Mouse (Mus musculus) myocyte (in vitro differentiated cells): Measurements from ENCODE around the gene Cngb1. TPM values are rescaled to one million over a fixed set of nuclear protein-coding genes. Genes with fewer than 3 reads are reported as not detected.

ENCODE experiments used
- H3K27me3 ChIP-seq: one replicate; pipeline ENCODE4 v1.6.1; 2011; ENCODE audit not compliant: control insufficient read depth, insufficient read depth, insufficient read length
- H3K36me3 ChIP-seq: one replicate; pipeline ENCODE4 v1.6.1; 2011; ENCODE audit not compliant: control insufficient read depth, insufficient read depth
- H3K4me2 ChIP-seq: one replicate; pipeline ENCODE4 v1.6.1; 2011; ENCODE audit warnings: low read depth, control low read depth
- H3K4me3 ChIP-seq: one replicate; pipeline ENCODE4 v1.5.1; 2011; ENCODE audit warnings: mild to moderate bottlenecking, control low read depth, moderate library complexity
- H3K79me2 ChIP-seq: one replicate; pipeline ENCODE4 v1.6.1; 2011; ENCODE audit not compliant: control insufficient read depth, insufficient read depth
- H3ac ChIP-seq: one replicate; pipeline ENCODE4 v1.6.1; 2011; ENCODE audit not compliant: control insufficient read depth, insufficient read length
- CEBPB ChIP-seq: IDR thresholded peaks from 2 replicates; pipeline ENCODE4 v1.6.1; 2011; ENCODE audit warnings: mild to moderate bottlenecking, moderate library complexity; ENCODE audit not compliant: poor library complexity, insufficient read depth, severe bottlenecking
- E2F4 ChIP-seq: IDR thresholded peaks from one replicate; pipeline ENCODE4 v1.6.1; 2011; ENCODE audit warnings: mild to moderate bottlenecking, control low read depth, moderate library complexity; ENCODE audit not compliant: insufficient read depth
- MAX ChIP-seq: IDR thresholded peaks from one replicate; pipeline ENCODE4 v1.6.1; 2011; ENCODE audit warnings: low read depth, mild to moderate bottlenecking, control low read depth
- MYOD1 ChIP-seq, 3 experiments: IDR thresholded peaks; one replicate each; pipeline ENCODE4 v1.6.1; 2011; ENCODE audit warnings: control low read depth in 2 of 3, low read depth in 2 of 3, mild to moderate bottlenecking in 2 of 3, moderate library complexity in 1 of 3; ENCODE audit not compliant: insufficient read length in 2 of 3, control insufficient read depth in 1 of 3
- MYOG ChIP-seq, 3 experiments: IDR thresholded peaks; one replicate each; pipeline ENCODE4 v1.6.1; 2011; ENCODE audit warnings: control low read depth in 2 of 3, low read depth in 2 of 3, mild to moderate bottlenecking in 2 of 3; ENCODE audit not compliant: insufficient read length in 2 of 3, control insufficient read depth in 1 of 3, insufficient read depth in 1 of 3
- POLR2A ChIP-seq: IDR thresholded peaks from one replicate; pipeline ENCODE4 v1.6.1; 2011; ENCODE audit warnings: low read depth, mild to moderate bottlenecking, control low read depth, moderate library complexity; ENCODE audit not compliant: insufficient read length
- POLR2AphosphoS2 ChIP-seq: IDR thresholded peaks from one replicate; pipeline ENCODE4 v1.6.1; 2011; ENCODE audit warnings: low read depth, control low read depth; ENCODE audit not compliant: insufficient read length
- REST ChIP-seq: IDR thresholded peaks from one replicate; pipeline ENCODE4 v1.6.1; 2011; ENCODE audit warnings: mild to moderate bottlenecking, control low read depth, moderate library complexity; ENCODE audit not compliant: insufficient read depth, insufficient read length
- SRF ChIP-seq: IDR thresholded peaks from one replicate; pipeline ENCODE4 v1.6.1; 2011; ENCODE audit warnings: low read depth; ENCODE audit not compliant: control insufficient read depth, insufficient read length
- TCF12 ChIP-seq: IDR thresholded peaks from one replicate; pipeline ENCODE4 v1.6.1; 2011; ENCODE audit warnings: mild to moderate bottlenecking, control low read depth; ENCODE audit not compliant: poor library complexity, insufficient read depth, severe bottlenecking
- TCF3 ChIP-seq: IDR thresholded peaks from one replicate; pipeline ENCODE4 v1.6.1; 2011; ENCODE audit warnings: low read depth, control low read depth; ENCODE audit not compliant: insufficient read length
- USF1 ChIP-seq: IDR thresholded peaks from one replicate; pipeline ENCODE4 v1.6.1; 2011; ENCODE audit warnings: low read depth, mild to moderate bottlenecking, control low read depth, moderate library complexity
- polyA plus RNA-seq: library from polyadenylated mRNA; unstranded; fragments of >200 nt; fragmentation: generic; extraction: Trizol; gene quantifications from one replicate; pipeline ENCODE4 v1.2.1, GENCODE M21; 2012; ENCODE audit warnings: missing spikeins

Cngb1 gene
- 0.07 TPM for polyA plus RNA-seq

DNA sequence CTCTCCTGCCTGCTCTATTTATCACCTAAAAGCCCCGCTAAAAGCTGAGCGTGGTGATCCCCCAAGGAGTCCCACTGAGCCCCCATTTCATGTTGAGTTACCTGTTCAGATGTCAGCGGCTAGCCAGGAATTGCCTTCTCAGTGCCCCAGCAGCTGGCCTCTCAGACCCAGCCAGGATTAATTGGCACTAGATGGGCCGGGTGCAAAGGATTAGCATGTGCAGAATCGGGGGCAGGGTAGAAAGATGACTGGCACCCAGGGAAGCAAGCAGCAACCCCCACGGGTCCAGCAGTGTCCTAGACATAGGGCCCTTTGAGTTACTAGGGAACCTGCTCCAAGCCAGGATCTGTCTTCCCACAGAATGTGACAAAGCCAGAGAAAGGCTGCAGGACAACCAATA is at the start of gene Cngb1:
Gene Cngb1, minus strand, starts transcription at position 155 of the 400 bp plus-strand sequence.
- TF ChIP-seq TCF3 (no peak), MYOD1 (IDR thresholded peaks at IDR 0.05; ENCODE audit: control insufficient read depth in 1 of 3, insufficient read length in 2 of 3, low read depth in 2 of 3) (no peak), CEBPB (no peak), TCF12 (no peak), POLR2AphosphoS2 (no peak)
- no peaks in the 10 kb centered on the region for H3K36me3 ChIP-seq
- no peak within 1 kb of the TSS for H3K4me3 ChIP-seq
- no peaks in the 10 kb centered on the region for H3K79me2 ChIP-seq
- peaks cover 4% of the 10 kb centered on the region for H3K27me3 ChIP-seq
- no peak within 1 kb of the TSS for H3K4me2 ChIP-seq
- no peak within 1 kb of the TSS for H3ac ChIP-seq

DNA sequence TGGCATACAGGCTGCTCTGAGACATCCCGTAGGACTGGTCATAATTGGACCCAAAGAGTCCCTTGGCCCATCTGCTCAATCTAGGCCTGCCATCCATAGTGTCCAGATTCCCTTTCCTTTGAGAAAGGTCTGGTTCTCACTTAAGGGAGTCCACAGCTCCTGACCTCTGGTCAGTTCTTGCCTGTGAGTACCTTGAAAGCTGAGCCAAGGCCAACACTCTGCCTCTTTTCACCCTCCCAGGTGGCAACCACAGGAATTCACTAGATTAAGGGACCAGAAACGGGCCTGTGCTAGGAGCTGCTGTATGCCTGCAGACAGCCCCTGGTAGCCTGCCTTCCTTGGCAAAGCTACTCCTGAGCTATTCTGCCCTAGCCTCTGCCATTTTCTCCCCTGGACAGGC is 48.2 kb upstream of the Cngb1 start:
- peak overlapping the region; percentile 71 for H3K4me2 ChIP-seq
- no peaks in the 10 kb centered on the region for H3K27me3 ChIP-seq
- peaks cover 13% of the 10 kb centered on the region for H3K79me2 ChIP-seq
- no peaks in the 10 kb centered on the region for H3K36me3 ChIP-seq
- peak overlapping the region; percentile 49 for H3K4me3 ChIP-seq
- no peak overlapping the region for H3ac ChIP-seq
- TF ChIP-seq MYOG (IDR thresholded peaks at IDR 0.05; ENCODE audit: control insufficient read depth in 1 of 3, insufficient read depth in 1 of 3, insufficient read length in 2 of 3, low read depth in 2 of 3) = no peak
- no peak for TF ChIP-seq POLR2A
- no peak for TF ChIP-seq MAX
- TF ChIP-seq USF1 = no peak

GRCm38 (mm10) chr8:95352871-95353866 is 46.8 kb upstream of the Cngb1 start:
- Histone ChIP-seq H3K4me3 (peak overlapping the region; percentile 49), H3ac (peak overlapping the region; percentile 55)

DNA sequence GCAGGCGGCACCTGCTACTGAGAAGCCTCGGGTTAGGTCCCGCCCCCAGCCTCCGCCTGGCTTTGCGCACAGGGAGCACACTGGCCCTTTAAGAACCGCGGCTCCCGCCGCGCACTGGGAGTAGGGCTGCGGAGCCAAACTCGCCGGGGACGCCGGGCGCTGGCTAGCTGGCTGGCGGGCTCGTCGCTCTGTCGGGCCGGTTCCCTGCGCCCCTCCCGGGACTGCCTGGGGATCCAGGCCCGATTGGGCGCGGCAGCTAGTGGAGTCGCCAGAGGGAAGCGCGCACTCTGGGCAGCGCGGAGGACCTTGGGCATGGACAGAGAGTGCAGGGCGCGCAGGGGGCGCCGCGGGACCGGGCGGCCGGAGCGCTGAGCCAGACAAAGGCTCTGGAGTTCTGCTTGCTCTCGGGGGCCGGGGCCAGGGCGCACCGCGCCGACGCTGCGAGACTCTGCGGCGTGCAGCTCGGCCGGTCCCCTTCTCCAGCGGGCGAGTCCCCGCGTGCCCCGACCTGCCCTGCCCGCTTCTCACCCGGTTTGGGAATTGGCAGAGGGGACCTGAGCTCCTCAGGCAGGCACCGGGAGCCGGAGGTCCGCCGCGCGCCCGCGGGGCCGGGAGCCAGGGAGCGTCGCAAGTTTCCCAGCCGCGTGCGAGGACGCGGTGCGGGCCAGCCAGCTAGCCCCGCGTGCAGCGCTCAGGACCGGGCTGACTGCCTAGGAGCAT is 45.9 kb upstream of the Cngb1 start, which contains the start of gene Mmp15:
Gene Mmp15, plus strand, starts transcription at position 118 of the 720 bp plus-strand sequence.
- TF ChIP-seq POLR2A = peak; percentile 64
- peak in 1 of 3 experiments; percentile 59 for TF ChIP-seq MYOD1 (IDR thresholded peaks at IDR 0.05; ENCODE audit: control insufficient read depth in 1 of 3, insufficient read length in 2 of 3, low read depth in 2 of 3)
- TF ChIP-seq POLR2AphosphoS2 = peak; percentile 33
- TF ChIP-seq MYOG (IDR thresholded peaks at IDR 0.05; ENCODE audit: control insufficient read depth in 1 of 3, insufficient read depth in 1 of 3, insufficient read length in 2 of 3, low read depth in 2 of 3) = peak in 1 of 3 experiments; percentile 26
- TF ChIP-seq MAX = no peak
- no peaks in the 10 kb centered on the region for H3K36me3 ChIP-seq
- peak within 1 kb of the TSS; percentile 55 for H3ac ChIP-seq
- H3K79me2 ChIP-seq = peaks cover 9% of the 10 kb centered on the region
- peak within 1 kb of the TSS; percentile 71 for H3K4me2 ChIP-seq
- H3K4me3 ChIP-seq = peak within 1 kb of the TSS; percentile 49
- no peaks in the 10 kb centered on the region for H3K27me3 ChIP-seq

More at GRCm38 (mm10) chr8:95352871-95353866, 46.8 kb upstream of the Cngb1 start:
- no peaks in the 10 kb centered on the region for H3K27me3 ChIP-seq
- H3K36me3 ChIP-seq = no peaks in the 10 kb centered on the region
- H3K4me2 ChIP-seq = peak overlapping the region; percentile 71
- peaks cover 12% of the 10 kb centered on the region for H3K79me2 ChIP-seq
- TF ChIP-seq POLR2A (peak; percentile 21), REST (no peak), MYOG (IDR thresholded peaks at IDR 0.05; ENCODE audit: control insufficient read depth in 1 of 3, insufficient read depth in 1 of 3, insufficient read length in 2 of 3, low read depth in 2 of 3) (peak in 2 of 3 experiments; percentile 55 to 77), MYOD1 (IDR thresholded peaks at IDR 0.05; ENCODE audit: control insufficient read depth in 1 of 3, insufficient read length in 2 of 3, low read depth in 2 of 3) (peak in 2 of 3 experiments; percentile 21 to 53)

GRCm38 (mm10) chr8:95351461-95351860 is 45.1 kb upstream of the Cngb1 start:
- TF ChIP-seq MAX (no peak), USF1 (no peak), TCF12 (no peak), CEBPB (no peak), SRF (no peak), E2F4 (no peak), TCF3 (no peak), MYOG (IDR thresholded peaks at IDR 0.05; ENCODE audit: control insufficient read depth in 1 of 3, insufficient read depth in 1 of 3, insufficient read length in 2 of 3, low read depth in 2 of 3) (no peak), MYOD1 (IDR thresholded peaks at IDR 0.05; ENCODE audit: control insufficient read depth in 1 of 3, insufficient read length in 2 of 3, low read depth in 2 of 3) (no peak), POLR2AphosphoS2 (no peak), POLR2A (no peak)
- Histone ChIP-seq H3K27me3 (no peaks in the 10 kb centered on the region), H3K79me2 (peaks cover 9% of the 10 kb centered on the region), H3ac (no peak overlapping the region), H3K36me3 (no peaks in the 10 kb centered on the region), H3K4me2 (peak overlapping the region; percentile 71), H3K4me3 (peak overlapping the region; percentile 49)
